Mouse (Mus musculus): ENCODE data around the gene Dll4.
A peak's percentile ranks its signal among the peaks of the same experiment; 100 is the strongest.

Gene Dll4

GRCm38 (mm10) chr2:119325568-119326143 lies at the start of gene Dll4:
Gene Dll4, plus strand, starts transcription at chr2:119325784.
- DNase-seq: peak; percentile 26

GRCm38 (mm10) chr2:119276926-119277325 lies 48.7 kb upstream of the Dll4 start:
- no peak for DNase-seq

- no peak for DNase-seq
Measured at GRCm38 (mm10) chr2:119277810-119278209, 47.8 kb upstream of the Dll4 start.

- no peak for DNase-seq
Measured at GRCm38 (mm10) chr2:119281899-119282565, 43.6 kb upstream of the Dll4 start.

GRCm38 (mm10) chr2:119287372-119287771 lies 38.2 kb upstream of the Dll4 start:
- no peak for DNase-seq

- DNase-seq: peak; percentile 98
Measured at GRCm38 (mm10) chr2:119288270-119288882, 37.2 kb upstream of the Dll4 start, which contains the start of gene Vps18. Gene Vps18, plus strand, starts transcription at chr2:119288740.

- DNase-seq: no peak
Measured at GRCm38 (mm10) chr2:119289014-119289416, 36.6 kb upstream of the Dll4 start.

- DNase-seq: no peak
Measured at GRCm38 (mm10) chr2:119292281-119292680, 33.3 kb upstream of the Dll4 start.

- no peak for DNase-seq
Measured at GRCm38 (mm10) chr2:119292852-119293251, 32.7 kb upstream of the Dll4 start.

GRCm38 (mm10) chr2:119293311-119293710 lies 32.3 kb upstream of the Dll4 start:
- DNase-seq: no peak

- no peak for DNase-seq
Measured at GRCm38 (mm10) chr2:119293776-119294390, 31.7 kb upstream of the Dll4 start.

- no peak for DNase-seq
Measured at GRCm38 (mm10) chr2:119294411-119294810, 31.2 kb upstream of the Dll4 start.

GRCm38 (mm10) chr2:119296756-119297155 lies 28.8 kb upstream of the Dll4 start:
- DNase-seq: no peak

GRCm38 (mm10) chr2:119297506-119297905 lies 28.1 kb upstream of the Dll4 start:
- no peak for DNase-seq

GRCm38 (mm10) chr2:119298330-119298729 lies 27.3 kb upstream of the Dll4 start:
- DNase-seq: peak; percentile 62

- no peak for DNase-seq
Measured at GRCm38 (mm10) chr2:119298839-119299238, 26.7 kb upstream of the Dll4 start.

- peak; percentile 63 for DNase-seq
Measured at GRCm38 (mm10) chr2:119299981-119300818, 25.4 kb upstream of the Dll4 start.

- DNase-seq: no peak
Measured at GRCm38 (mm10) chr2:119300819-119301493, 24.6 kb upstream of the Dll4 start.

- no peak for DNase-seq
Measured at GRCm38 (mm10) chr2:119302876-119303275, 22.7 kb upstream of the Dll4 start.

GRCm38 (mm10) chr2:119304391-119304790 lies 21.2 kb upstream of the Dll4 start:
- no peak for DNase-seq

GRCm38 (mm10) chr2:119304798-119305208 lies 20.8 kb upstream of the Dll4 start:
- DNase-seq: no peak

- DNase-seq: no peak
Measured at GRCm38 (mm10) chr2:119311544-119311943, 14.0 kb upstream of the Dll4 start.
